Mouse (Mus musculus): Measurements from ENCODE around the gene Lce3e. TPM values are rescaled to one million over a fixed set of nuclear protein-coding genes. Genes with fewer than 3 reads are reported as not detected.

Lce3e gene
- polyA plus RNA-seq (2012; rRNA removed): not detected in 2 replicates

GRCm38 (mm10) chr3:92966761-92967160 is at the start of gene Lce3e:
TSS of gene Lce3e (plus strand) at chr3:92967061.

GRCm38 (mm10) chr3:92926130-92926529 is 40.7 kb upstream of the Lce3e start, which contains the start of gene Lce3a:
TSS of gene Lce3a (minus strand) at chr3:92926230.

GRCm38 (mm10) chr3:92932679-92933078 is 34.2 kb upstream of the Lce3e start, which contains the start of gene Lce3b:
TSS of gene Lce3b (plus strand) at chr3:92932979.

GRCm38 (mm10) chr3:92944186-92944585 is 22.7 kb upstream of the Lce3e start, which contains the start of gene Lce3c:
TSS of gene Lce3c (plus strand) at chr3:92944486.

GRCm38 (mm10) chr3:92957090-92957489 is 9.8 kb upstream of the Lce3e start, which contains the start of gene Lce3d:
TSS of gene Lce3d (plus strand) at chr3:92957390.

GRCm38 (mm10) chr3:92991926-92992325 is 25.1 kb downstream of the Lce3e start, which contains the start of gene Lce3f:
TSS of gene Lce3f (plus strand) at chr3:92992226.

GRCm38 (mm10) chr3:93015460-93016104 is 48.7 kb downstream of the Lce3e start, which contains the start of gene Crct1:
TSS of gene Crct1 (minus strand) at chr3:93015687.

Other genes starting within 250 kb of the Lce3e start
- gene Lce1f, start 246.7 kb upstream of the Lce3e start, polyA plus RNA-seq (2012; rRNA removed): not detected in 2 replicates
- not detected in 2 replicates for gene Gm38119, start 228.0 kb upstream of the Lce3e start, polyA plus RNA-seq (2012; rRNA removed)
- not detected in 2 replicates for gene Lce1g, start 214.7 kb upstream of the Lce3e start, polyA plus RNA-seq (2012; rRNA removed)
- gene Lce1h, start 202.0 kb upstream of the Lce3e start, polyA plus RNA-seq (2012; rRNA removed): not detected in 2 replicates
- gene Lce1i, start 188.2 kb upstream of the Lce3e start, polyA plus RNA-seq (2012; rRNA removed): not detected in 2 replicates
- gene Lce1j, start 176.5 kb upstream of the Lce3e start, polyA plus RNA-seq (2012; rRNA removed): not detected in 2 replicates
- not detected in 2 replicates for gene Lce1k, start 159.2 kb upstream of the Lce3e start, polyA plus RNA-seq (2012; rRNA removed)
- gene Kprp, start 139.8 kb upstream of the Lce3e start, polyA plus RNA-seq (2012; rRNA removed): not detected in 2 replicates
- not detected in 2 replicates for gene Lce1l, start 115.8 kb upstream of the Lce3e start, polyA plus RNA-seq (2012; rRNA removed)
- not detected in 2 replicates for gene 2310050C09Rik, start 96.8 kb upstream of the Lce3e start, polyA plus RNA-seq (2012; rRNA removed)
- not detected in 2 replicates for gene Lce3a, start 40.8 kb upstream of the Lce3e start, polyA plus RNA-seq (2012; rRNA removed)
- gene Lce3b, start 34.1 kb upstream of the Lce3e start, polyA plus RNA-seq (2012; rRNA removed): not detected in 2 replicates
- gene Lce3c, start 22.6 kb upstream of the Lce3e start, polyA plus RNA-seq (2012; rRNA removed): not detected in 2 replicates
- gene Lce3d, start 9.7 kb upstream of the Lce3e start, polyA plus RNA-seq (2012; rRNA removed): not detected in 2 replicates
- not detected in 2 replicates for gene Lce3f, start 25.2 kb downstream of the Lce3e start, polyA plus RNA-seq (2012; rRNA removed)
- not detected in 2 replicates for gene Crct1, start 48.6 kb downstream of the Lce3e start, polyA plus RNA-seq (2012; rRNA removed)
- not detected in 2 replicates for gene Lce1m, start 52.0 kb downstream of the Lce3e start, polyA plus RNA-seq (2012; rRNA removed)
- not detected in 2 replicates for gene Gm4858, start 101.8 kb downstream of the Lce3e start, polyA plus RNA-seq (2012; rRNA removed)
- 0.29 and 0.38 TPM in 2 replicates for gene Crnn, start 177.7 kb downstream of the Lce3e start, polyA plus RNA-seq (2012; rRNA removed)
- gene Flg2, start 230.2 kb downstream of the Lce3e start, polyA plus RNA-seq (2012; rRNA removed): not detected in 2 replicates

Data from colon, adult 2 months (tissue).